Mouse (Mus musculus) hindbrain, embryonic 14.5 days (tissue): ENCODE results near the gene Atxn10. TPM values are rescaled to one million over a fixed set of nuclear protein-coding genes. Genes with fewer than 3 reads are reported as not detected.

Source experiments
- ATAC-seq: fragments of 200-750 bp; cut with Nextera tagmentation; 2 replicates; pipeline ENCODE4 v1.8.0; 2017; ENCODE audit warnings: moderate number of reproducible peaks, mild to moderate bottlenecking, moderate TSS enrichment, moderate library complexity; ENCODE audit not compliant: low FRiP score
- DNase-seq: peaks from one replicate; pipeline ENCODE4 v3.0.0-alpha.2; 2015; ENCODE audit warnings: low spot score
- H3K27ac ChIP-seq: fragments of 300-500 bp; sonication (generic); 2 replicates; pipeline ENCODE4 v1.5.1; 2014; ENCODE audit warnings: mild to moderate bottlenecking, moderate library complexity
- H3K27me3 ChIP-seq: fragments of 300-500 bp; sonication (generic); 2 replicates; pipeline ENCODE4 v1.6.1; 2014; ENCODE audit warnings: mild to moderate bottlenecking, low read length, mixed read lengths; ENCODE audit not compliant: control insufficient read depth, insufficient read depth
- H3K36me3 ChIP-seq: fragments of 300-500 bp; sonication (generic); replicated peaks from 2 replicates; pipeline ENCODE4 v1.6.1; 2014; ENCODE audit not compliant: control insufficient read depth, insufficient read depth
- H3K4me1 ChIP-seq: fragments of 300-500 bp; sonication (generic); replicated peaks from 2 replicates; pipeline ENCODE4 v1.6.1; 2014; ENCODE audit warnings: antibody characterized with exemption, low read length, mixed read lengths; ENCODE audit not compliant: control insufficient read depth, insufficient read depth
- H3K4me2 ChIP-seq: fragments of 300-500 bp; sonication (generic); replicated peaks from 2 replicates; pipeline ENCODE4 v1.6.1; 2014; ENCODE audit warnings: mild to moderate bottlenecking, moderate library complexity
- H3K4me3 ChIP-seq: fragments of 300-500 bp; sonication (generic); replicated peaks from 2 replicates; pipeline ENCODE4 v1.5.1; 2014; ENCODE audit warnings: mild to moderate bottlenecking, low read length
- H3K9ac ChIP-seq: fragments of 300-500 bp; sonication (generic); 2 replicates; pipeline ENCODE4 v1.6.1; 2014
- H3K9me3 ChIP-seq: fragments of 300-500 bp; sonication (generic); 2 replicates; pipeline ENCODE4 v1.6.1; 2016; ENCODE audit warnings: low read length; ENCODE audit not compliant: control insufficient read depth
- WGBS: fragments of 180-500 bp; shearing (Covaris S2); extraction: QIAGEN DNeasy Blood & Tissue Kit; methylation state at CpG from one replicate; pipeline ENCODE4 v1.1.7; 2014; 5-methylcytosine and 5-hydroxymethylcytosine counted together
- polyA plus RNA-seq: library from polyadenylated mRNA; unstranded; fragments of >200 nt; fragmentation: Nextera tagmentation; extraction: Ambion mirVana; gene quantifications from 2 replicates; pipeline ENCODE4 v1.2.1, GENCODE M21; 2014

The Atxn10 gene
- polyA plus RNA-seq, 1 experiment from 2014 or later = 534 TPM

DNA sequence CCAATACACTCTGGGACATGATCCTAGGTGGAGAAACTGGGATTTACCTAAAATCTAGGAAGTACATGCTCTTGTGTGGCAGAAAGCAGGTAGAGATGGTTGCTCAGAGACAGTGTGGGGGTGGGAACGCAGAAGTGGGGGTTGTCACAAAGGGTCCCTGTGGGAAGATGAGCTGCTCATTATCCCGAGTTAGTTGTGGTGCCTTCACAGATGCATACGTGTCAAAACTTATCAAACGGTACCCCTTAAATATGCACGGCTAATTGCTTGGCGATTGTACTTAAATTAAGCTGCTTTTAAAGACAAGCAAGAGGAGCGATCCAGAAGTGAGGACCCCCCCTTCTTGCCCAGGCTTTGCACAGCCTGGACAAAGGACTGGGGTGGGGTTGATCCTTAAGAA lies 153.7 kb downstream of the Atxn10 start:
- no peak for DNase-seq
- H3K4me2 ChIP-seq = no peak overlapping the region
- WGBS = 44% methylated on average over 7 of the region's 7 CpGs
- H3K36me3 ChIP-seq = no peaks in the 10 kb centered on the region
- ATAC-seq = no peak
- H3K27ac ChIP-seq = no peak overlapping the region
- H3K4me1 ChIP-seq = peaks cover 11% of the 10 kb centered on the region
- H3K9me3 ChIP-seq = peaks cover 10% of the 10 kb centered on the region
- no peaks in the 10 kb centered on the region for H3K27me3 ChIP-seq
- H3K4me3 ChIP-seq = no peak overlapping the region
- no peak overlapping the region for H3K9ac ChIP-seq

DNA sequence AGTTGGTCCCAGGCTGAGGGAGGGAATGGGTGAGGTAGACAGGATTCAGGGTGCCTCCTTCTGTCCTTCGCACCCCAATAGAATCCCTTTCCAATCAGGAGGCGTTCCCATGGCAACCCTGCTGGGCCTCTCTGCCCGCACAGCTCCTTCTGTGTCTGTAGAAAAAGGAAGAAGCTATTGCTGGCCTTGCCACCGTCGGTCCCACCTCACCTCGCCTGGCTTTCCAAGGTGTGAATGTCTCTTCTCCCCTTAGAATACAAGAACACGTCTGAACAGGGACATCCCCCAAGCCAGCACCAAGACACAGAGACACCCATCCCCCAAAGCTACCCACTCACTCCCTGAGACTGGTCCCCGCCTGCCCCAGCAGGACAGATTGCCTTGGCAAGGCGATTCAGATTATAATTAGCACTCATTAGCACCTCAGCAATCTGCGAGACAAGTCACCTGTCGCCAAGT lies 158.1 kb downstream of the Atxn10 start:
- Histone ChIP-seq H3K4me3 (no peak overlapping the region), H3K36me3 (no peaks in the 10 kb centered on the region), H3K4me2 (no peak overlapping the region), H3K9me3 (no peaks in the 10 kb centered on the region), H3K27me3 (no peaks in the 10 kb centered on the region), H3K9ac (no peak overlapping the region), H3K27ac (0 out of 2 replicates have a peak overlapping the region, but pooled peaks have one; percentile 30), H3K4me1 (peaks cover 11% of the 10 kb centered on the region)
- peak; percentile 61; the same call in 1 of the 2 replicates for ATAC-seq
- DNase-seq = peak; percentile 51
- WGBS = 4% methylated on average over 10 of the region's 11 CpGs

DNA sequence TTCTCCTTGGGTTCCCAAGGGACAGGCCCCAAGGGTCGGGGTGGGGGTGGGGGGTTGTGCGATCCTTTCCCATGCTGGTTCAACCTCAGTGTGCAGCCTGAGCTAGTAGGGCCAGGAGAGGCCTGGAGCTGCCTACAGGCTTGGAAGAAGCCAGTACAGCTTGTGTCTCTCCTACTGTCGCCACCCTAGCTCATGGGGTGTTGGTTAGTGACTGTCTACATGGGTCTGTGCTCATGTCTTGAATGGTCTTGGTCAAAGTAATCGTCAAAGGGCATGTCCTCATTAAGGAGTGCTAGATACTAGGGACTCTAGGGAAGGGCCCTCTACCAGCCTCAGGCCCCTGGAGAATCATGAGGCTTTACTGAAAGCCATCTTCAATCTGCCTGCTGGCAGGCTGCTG lies 161.5 kb downstream of the Atxn10 start:
- Histone ChIP-seq H3K4me1 (peaks cover 11% of the 10 kb centered on the region), H3K27ac (no peak overlapping the region), H3K27me3 (no peaks in the 10 kb centered on the region), H3K4me2 (no peak overlapping the region), H3K9ac (no peak overlapping the region), H3K9me3 (no peaks in the 10 kb centered on the region), H3K4me3 (no peak overlapping the region), H3K36me3 (no peaks in the 10 kb centered on the region)
- 68% methylated on average over 4 of the region's 4 CpGs for WGBS
- DNase-seq = no peak
- ATAC-seq = 0 out of 2 replicates have a peak, but pooled peaks have one; percentile 2

DNA sequence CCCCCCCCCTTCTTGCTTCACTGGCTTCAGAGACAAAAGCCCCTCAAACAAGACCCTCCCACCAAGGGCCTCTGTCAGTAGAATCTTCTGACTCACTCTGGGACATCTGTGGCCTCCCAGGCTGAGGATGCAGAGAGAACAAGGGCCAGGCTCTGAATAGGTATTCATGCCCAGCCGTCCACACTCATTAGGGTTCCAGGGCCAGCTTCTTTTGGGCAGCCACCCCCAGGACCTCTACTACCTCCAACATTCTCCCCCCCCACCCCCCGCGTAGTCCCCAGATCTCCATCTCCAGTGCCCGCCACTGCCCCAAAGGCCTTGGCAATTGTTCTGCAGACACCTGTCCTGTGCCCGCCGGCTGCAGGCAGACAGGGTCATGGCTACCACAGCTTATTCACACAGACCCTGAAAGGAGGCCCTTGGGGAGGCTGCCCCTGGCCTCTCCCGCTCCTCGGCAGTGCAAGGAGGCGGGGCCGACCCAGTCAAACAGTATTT lies 162.0 kb downstream of the Atxn10 start:
- ATAC-seq (peak; percentile 61; the same call in 1 of the 2 replicates), DNase-seq (no peak)
- Histone ChIP-seq H3K36me3 (no peaks in the 10 kb centered on the region), H3K4me1 (peaks cover 11% of the 10 kb centered on the region), H3K9ac (no peak overlapping the region), H3K27me3 (no peaks in the 10 kb centered on the region), H3K4me2 (no peak overlapping the region), H3K27ac (no peak overlapping the region), H3K9me3 (no peaks in the 10 kb centered on the region), H3K4me3 (no peak overlapping the region)
- 17% methylated on average over 10 of the region's 10 CpGs for WGBS

DNA sequence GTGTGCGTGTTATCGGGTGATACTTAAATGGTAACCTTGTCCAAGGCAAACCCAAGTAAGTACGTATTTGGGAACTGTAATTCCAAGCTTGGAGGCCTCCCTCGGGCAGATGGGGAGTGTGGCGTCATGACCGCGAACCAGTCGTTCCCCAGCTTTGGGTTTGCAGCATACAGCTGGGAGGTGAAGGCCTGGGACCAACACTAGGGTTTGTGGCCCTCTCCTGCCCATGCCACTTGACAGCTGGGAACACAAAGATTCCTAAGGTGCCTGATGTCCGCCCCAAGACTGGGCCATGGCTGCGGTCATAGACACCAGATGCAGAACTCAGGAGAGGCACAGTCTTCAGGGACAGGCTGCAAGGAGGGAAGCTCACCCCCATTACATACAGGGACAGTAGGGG lies 164.2 kb downstream of the Atxn10 start:
- no peak for ATAC-seq
- WGBS = 85% methylated on average over 10 of the region's 10 CpGs

DNA sequence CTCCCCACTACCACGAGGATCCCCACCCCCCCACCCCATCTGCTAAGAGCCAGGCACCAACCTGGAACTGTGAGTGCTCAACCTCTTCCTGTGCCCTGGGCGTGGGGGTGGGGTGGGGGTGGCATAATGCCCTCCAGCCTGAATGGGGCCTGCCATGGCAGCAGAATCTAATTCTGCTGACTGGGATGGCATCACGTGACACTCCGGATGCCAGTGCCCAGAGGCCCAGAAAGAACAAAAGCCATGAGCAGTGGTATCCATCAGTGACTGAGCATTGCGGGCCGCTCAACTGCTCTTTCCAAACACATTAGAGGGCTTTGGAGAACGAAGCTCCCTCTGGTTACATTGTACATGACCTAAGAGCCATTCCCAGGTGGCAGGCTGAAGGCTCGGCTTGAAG lies 167.1 kb downstream of the Atxn10 start, which contains the start of gene 7530416G11Rik:
7530416G11Rik (minus strand) TSS at position 101 of the 400 bp plus-strand sequence.
- WGBS = 80% methylated on average over 8 of the region's 8 CpGs
- Histone ChIP-seq H3K9me3 (no peaks in the 10 kb centered on the region), H3K27ac (no peak within 1 kb of the TSS), H3K27me3 (no peaks in the 10 kb centered on the region), H3K4me3 (no peak within 1 kb of the TSS), H3K36me3 (no peaks in the 10 kb centered on the region), H3K4me1 (peaks cover 9% of the 10 kb centered on the region), H3K9ac (no peak within 1 kb of the TSS), H3K4me2 (no peak within 1 kb of the TSS)
- ATAC-seq (no peak), DNase-seq (no peak)

More for the DNA sequence above, 164.2 kb downstream of the Atxn10 start:
- H3K9ac ChIP-seq = no peak overlapping the region
- H3K4me3 ChIP-seq = no peak overlapping the region
- H3K9me3 ChIP-seq = no peaks in the 10 kb centered on the region
- H3K4me2 ChIP-seq = no peak overlapping the region
- no peaks in the 10 kb centered on the region for H3K27me3 ChIP-seq
- H3K4me1 ChIP-seq = no peaks in the 10 kb centered on the region
- H3K27ac ChIP-seq = no peak overlapping the region
- no peaks in the 10 kb centered on the region for H3K36me3 ChIP-seq
- no peak for DNase-seq

DNA sequence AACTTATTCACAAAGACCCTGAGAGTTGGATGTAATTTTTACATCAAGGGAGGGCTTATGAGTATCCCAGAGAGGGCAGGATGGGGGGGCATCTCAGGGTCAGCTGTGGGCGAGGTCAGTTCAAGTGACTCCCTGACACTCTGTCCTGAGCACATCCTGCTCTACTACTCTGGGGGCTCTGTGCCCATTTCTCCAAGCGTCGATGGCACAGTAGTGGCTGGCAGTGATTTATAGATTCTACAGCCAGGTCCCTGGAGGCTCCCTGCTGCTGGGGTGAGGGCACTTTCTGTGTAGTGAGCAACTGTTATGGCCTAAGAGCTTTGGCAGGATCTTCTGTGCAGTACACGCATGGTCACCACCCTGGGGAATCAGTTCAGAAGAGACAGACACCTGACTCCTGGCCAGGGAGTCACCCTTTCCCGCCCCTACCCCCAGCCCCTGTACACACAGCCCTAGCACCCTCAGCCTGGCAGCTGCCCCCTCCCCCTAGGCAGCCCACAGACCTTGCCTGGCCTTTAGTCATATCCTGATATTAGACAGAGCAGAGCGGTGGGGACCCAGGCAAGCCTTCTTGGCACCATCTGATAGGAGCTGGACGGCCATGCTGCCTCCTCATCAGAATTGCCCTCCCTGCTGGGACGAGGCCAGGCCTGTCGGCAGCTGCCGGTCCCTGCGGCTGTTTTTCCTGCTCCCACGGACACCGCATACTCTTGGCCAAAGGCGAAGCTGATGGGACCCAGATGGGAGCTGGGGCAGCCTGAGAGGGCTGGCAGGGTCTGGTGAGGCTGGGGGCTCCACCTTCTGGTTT lies 169.3 kb downstream of the Atxn10 start:
- no peak overlapping the region; the same call in 1 of the 2 replicates for H3K9ac ChIP-seq

DNA sequence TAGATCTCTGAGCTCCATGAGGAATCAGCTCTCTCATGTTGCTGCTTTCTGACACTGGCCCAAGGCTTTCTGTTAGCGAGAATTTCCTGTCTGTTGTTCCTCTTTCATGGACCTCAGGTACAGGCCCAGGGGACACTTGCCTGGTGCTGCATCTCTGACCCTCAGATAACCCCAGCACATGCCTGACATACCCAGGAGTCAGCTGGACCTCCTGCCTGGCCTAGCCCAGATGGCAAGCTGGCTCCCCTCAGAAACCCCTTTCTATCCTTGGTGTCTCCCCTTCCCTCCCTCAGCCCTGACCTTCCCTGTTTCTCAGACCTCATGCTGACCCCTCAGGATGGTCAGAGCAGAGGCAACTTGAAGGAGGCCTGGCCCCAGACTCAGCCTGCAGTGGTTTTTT lies 170.6 kb downstream of the Atxn10 start:
- no peak overlapping the region for H3K27ac ChIP-seq

More for the DNA sequence above, 169.3 kb downstream of the Atxn10 start:
- Histone ChIP-seq H3K9me3 (no peaks in the 10 kb centered on the region), H3K27ac (no peak overlapping the region), H3K4me2 (no peak overlapping the region), H3K4me3 (no peak overlapping the region), H3K27me3 (no peaks in the 10 kb centered on the region), H3K36me3 (no peaks in the 10 kb centered on the region), H3K4me1 (peaks cover 9% of the 10 kb centered on the region)
- WGBS = 32% methylated on average over 14 of the region's 14 CpGs
- peak; percentile 36 for DNase-seq
- ATAC-seq = peak; percentile 61

DNA sequence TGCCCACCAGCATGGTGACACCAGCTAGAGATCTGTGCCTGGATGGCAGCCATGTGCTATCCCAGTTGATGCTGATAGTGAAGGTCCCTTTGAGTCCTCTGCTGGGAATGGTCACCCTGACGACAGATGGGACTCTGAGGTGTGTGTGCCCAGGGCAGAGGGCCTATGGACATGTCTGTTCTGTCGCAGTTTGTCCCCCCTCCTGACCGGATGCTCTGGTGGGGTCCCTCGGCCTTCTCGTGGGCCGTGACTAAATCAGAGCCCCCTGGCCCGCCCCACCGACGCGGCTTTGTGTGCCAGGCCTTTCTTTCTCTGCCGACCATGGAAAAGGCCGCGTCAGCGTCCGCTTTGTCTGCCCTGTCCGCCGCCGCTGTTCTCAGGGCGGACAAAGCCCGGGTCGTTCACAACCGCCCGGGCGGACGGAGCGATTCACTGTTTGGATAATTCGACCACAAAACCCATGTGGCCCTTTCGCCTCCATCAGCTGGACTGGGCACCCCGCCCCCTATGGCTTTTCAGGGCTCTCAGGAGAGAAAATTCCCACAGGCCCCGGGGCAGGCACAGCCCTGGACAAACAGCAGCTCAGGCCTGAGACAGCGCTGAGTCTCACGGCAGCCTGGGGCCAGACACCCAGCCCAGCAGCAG lies 171.4 kb downstream of the Atxn10 start:
- ATAC-seq (no peak; the same call in 1 of the 2 replicates), DNase-seq (peak; percentile 42)
- Histone ChIP-seq H3K9ac (peak overlapping the region; percentile 46), H3K27ac (peak overlapping the region; percentile 58), H3K9me3 (no peaks in the 10 kb centered on the region), H3K4me3 (no peak overlapping the region), H3K36me3 (no peaks in the 10 kb centered on the region), H3K27me3 (no peaks in the 10 kb centered on the region), H3K4me2 (0 out of 2 replicates have a peak overlapping the region, but pooled peaks have one; percentile 6), H3K4me1 (peaks cover 9% of the 10 kb centered on the region)
- WGBS = 19% methylated on average over 32 of the region's 32 CpGs

More for the DNA sequence above, 170.6 kb downstream of the Atxn10 start:
- DNase-seq = no peak
- H3K4me1 ChIP-seq = peaks cover 9% of the 10 kb centered on the region
- ATAC-seq = no peak
- no peaks in the 10 kb centered on the region for H3K36me3 ChIP-seq
- no peak overlapping the region for H3K9ac ChIP-seq
- H3K27me3 ChIP-seq = no peaks in the 10 kb centered on the region
- 76% methylated on average over 1 of the region's 1 CpGs for WGBS
- H3K9me3 ChIP-seq = no peaks in the 10 kb centered on the region
- no peak overlapping the region for H3K4me3 ChIP-seq
- H3K4me2 ChIP-seq = no peak overlapping the region
